Mouse (Mus musculus): ENCODE data around the gene Ankmy2. TPM values are rescaled to one million over a fixed set of nuclear protein-coding genes. Genes with fewer than 3 reads are reported as not detected.

The Ankmy2 gene
- polyA plus RNA-seq, 1 experiment from 2014 or later: 33.3 TPM

DNA sequence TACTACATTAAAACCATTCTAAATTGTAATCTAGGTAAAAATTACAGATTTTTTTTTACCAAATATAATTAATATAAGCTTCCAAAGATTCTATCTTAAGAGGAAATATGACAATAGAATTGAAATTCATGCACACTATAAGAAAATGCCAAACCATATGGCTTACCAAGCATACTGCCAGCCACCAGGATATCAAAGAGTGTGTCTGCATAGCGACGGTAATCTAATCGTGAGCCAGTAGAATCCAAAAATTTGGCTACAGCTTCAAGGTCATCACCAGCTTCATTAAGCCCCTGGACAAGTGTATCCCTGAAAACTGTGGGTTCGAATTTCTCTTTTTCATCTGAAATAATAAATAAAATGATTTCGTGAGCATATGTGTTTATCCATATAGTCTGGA, 27.1 kb upstream of the Ankmy2 start:
- Histone ChIP-seq H3K9me3 (ENCODE audit: control insufficient read depth, low read length) (no peaks in the 10 kb centered on the region), H3K4me3 (ENCODE audit: control insufficient read depth in 1 of 2, insufficient read depth in 1 of 2, low read depth in 1 of 2, low read length in 2 of 2) (no peak overlapping the region), H3K36me3 (ENCODE audit: control insufficient read depth, insufficient read depth, low read length) (peaks cover 57% of the 10 kb centered on the region), H3K27me3 (ENCODE audit: control insufficient read depth, insufficient read depth, low read length) (no peaks in the 10 kb centered on the region), H3K4me1 (ENCODE audit: control insufficient read depth in 2 of 2, insufficient read depth in 2 of 2, low read length in 2 of 2) (peaks cover 0 to 2% of the 10 kb centered on the region in 2 experiments; a peak in 1 of 4 replicates), H3K9ac (ENCODE audit: low read length) (no peak overlapping the region), H3K4me2 (ENCODE audit: low read length) (no peak overlapping the region), H3K27ac (replicated peaks in 1 of 2; ENCODE audit: control insufficient read depth in 1 of 2, insufficient read depth in 1 of 2, low read depth in 2 of 2, low read length in 2 of 2) (no peak overlapping the region)
- WGBS: 92% methylated on average over 5 of the region's 5 CpGs
- no peak for ATAC-seq (ENCODE audit: insufficient number of reproducible peaks, insufficient read depth, low FRiP score, low read depth)

DNA sequence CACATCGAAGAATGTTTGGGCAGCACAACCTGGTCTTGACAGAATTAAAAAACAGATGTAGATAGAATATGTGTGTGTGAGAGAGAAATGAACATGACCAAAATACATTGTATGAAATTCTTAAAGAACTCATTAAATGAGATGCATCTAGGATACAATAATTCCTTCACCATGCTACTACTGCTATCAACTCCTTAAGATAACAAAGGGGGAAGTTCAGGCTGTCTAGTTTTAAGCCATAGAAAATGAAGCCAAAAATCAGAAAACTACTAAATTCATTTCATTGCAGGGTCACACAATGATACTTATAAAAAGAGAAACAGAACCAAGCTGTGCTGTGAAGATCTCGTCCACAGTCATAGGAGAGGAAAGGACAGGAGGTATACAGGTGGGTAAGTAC, 24.7 kb upstream of the Ankmy2 start:
- H3K27ac ChIP-seq (replicated peaks in 1 of 2; ENCODE audit: control insufficient read depth in 1 of 2, insufficient read depth in 1 of 2, low read depth in 2 of 2, low read length in 2 of 2): no peak overlapping the region
- no peak overlapping the region for H3K9ac ChIP-seq (ENCODE audit: low read length)
- WGBS: 93% methylated on average over 2 of the region's 2 CpGs
- no peak overlapping the region for H3K4me3 ChIP-seq (ENCODE audit: control insufficient read depth in 1 of 2, insufficient read depth in 1 of 2, low read depth in 1 of 2, low read length in 2 of 2)
- no peak overlapping the region for H3K4me2 ChIP-seq (ENCODE audit: low read length)
- peaks cover 0 to 8% of the 10 kb centered on the region in 2 experiments; a peak in 2 of 4 replicates for H3K4me1 ChIP-seq (ENCODE audit: control insufficient read depth in 2 of 2, insufficient read depth in 2 of 2, low read length in 2 of 2)
- H3K27me3 ChIP-seq (ENCODE audit: control insufficient read depth, insufficient read depth, low read length): no peaks in the 10 kb centered on the region
- H3K9me3 ChIP-seq (ENCODE audit: control insufficient read depth, low read length): no peaks in the 10 kb centered on the region
- H3K36me3 ChIP-seq (ENCODE audit: control insufficient read depth, insufficient read depth, low read length): peaks cover 50% of the 10 kb centered on the region
- no peak for ATAC-seq (ENCODE audit: insufficient number of reproducible peaks, insufficient read depth, low FRiP score, low read depth)

DNA sequence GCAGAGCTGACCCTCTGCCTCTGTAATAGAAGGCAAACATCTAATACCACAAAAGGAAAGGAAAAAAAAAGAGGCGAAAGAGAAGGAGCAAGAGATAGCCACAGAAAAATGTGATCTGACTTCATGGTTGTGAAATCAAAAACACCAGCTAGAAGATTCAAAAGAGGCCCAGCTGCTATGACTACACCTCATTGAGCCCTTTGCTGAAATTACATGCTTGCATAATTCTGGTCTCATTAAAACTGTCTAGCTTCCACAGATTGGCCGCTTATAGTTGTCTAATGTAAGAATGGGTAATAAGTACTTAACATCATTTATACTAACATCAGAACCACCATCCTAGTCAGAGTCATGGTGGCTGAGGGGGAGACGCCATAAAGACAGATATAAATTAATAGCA, 24.2 kb upstream of the Ankmy2 start:
- Histone ChIP-seq H3K9me3 (ENCODE audit: control insufficient read depth, low read length) (no peaks in the 10 kb centered on the region), H3K4me1 (ENCODE audit: control insufficient read depth in 2 of 2, insufficient read depth in 2 of 2, low read length in 2 of 2) (peaks cover 3 to 10% of the 10 kb centered on the region in 2 experiments), H3K27me3 (ENCODE audit: control insufficient read depth, insufficient read depth, low read length) (no peaks in the 10 kb centered on the region), H3K36me3 (ENCODE audit: control insufficient read depth, insufficient read depth, low read length) (peaks cover 50% of the 10 kb centered on the region), H3K9ac (ENCODE audit: low read length) (no peak overlapping the region), H3K4me3 (ENCODE audit: control insufficient read depth in 1 of 2, insufficient read depth in 1 of 2, low read depth in 1 of 2, low read length in 2 of 2) (no peak overlapping the region), H3K4me2 (ENCODE audit: low read length) (no peak overlapping the region), H3K27ac (replicated peaks in 1 of 2; ENCODE audit: control insufficient read depth in 1 of 2, insufficient read depth in 1 of 2, low read depth in 2 of 2, low read length in 2 of 2) (no peak overlapping the region)
- no peak for ATAC-seq (ENCODE audit: insufficient number of reproducible peaks, insufficient read depth, low FRiP score, low read depth)
- WGBS: 90% methylated on average over 3 of the region's 3 CpGs

DNA sequence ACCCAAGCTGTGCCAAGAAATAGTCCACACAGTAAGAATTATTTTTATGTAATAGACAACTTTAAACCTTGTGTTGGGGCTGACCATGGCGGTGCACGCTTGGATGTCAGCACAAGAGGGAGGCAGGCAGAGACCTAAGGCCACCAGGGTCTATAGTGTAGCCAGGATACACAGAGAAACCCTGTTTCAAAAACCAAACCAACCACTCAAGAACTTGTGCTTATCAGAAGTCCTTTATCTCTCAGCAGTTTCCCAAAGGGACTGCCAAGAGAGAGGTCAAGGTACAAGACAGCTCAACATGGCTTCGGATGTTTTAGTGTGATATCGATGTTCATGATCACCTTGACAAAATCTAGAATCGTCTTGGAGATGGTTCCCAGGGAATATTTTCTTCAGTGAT, 23.4 kb upstream of the Ankmy2 start:
- Histone ChIP-seq H3K4me1 (ENCODE audit: control insufficient read depth in 2 of 2, insufficient read depth in 2 of 2, low read length in 2 of 2) (peaks cover 10 to 11% of the 10 kb centered on the region in 2 experiments), H3K9ac (ENCODE audit: low read length) (no peak overlapping the region), H3K4me2 (ENCODE audit: low read length) (no peak overlapping the region), H3K9me3 (ENCODE audit: control insufficient read depth, low read length) (no peaks in the 10 kb centered on the region), H3K4me3 (ENCODE audit: control insufficient read depth in 1 of 2, insufficient read depth in 1 of 2, low read depth in 1 of 2, low read length in 2 of 2) (no peak overlapping the region), H3K27ac (replicated peaks in 1 of 2; ENCODE audit: control insufficient read depth in 1 of 2, insufficient read depth in 1 of 2, low read depth in 2 of 2, low read length in 2 of 2) (no peak overlapping the region), H3K36me3 (ENCODE audit: control insufficient read depth, insufficient read depth, low read length) (peaks cover 48% of the 10 kb centered on the region), H3K27me3 (ENCODE audit: control insufficient read depth, insufficient read depth, low read length) (no peaks in the 10 kb centered on the region)
- no peak for ATAC-seq (ENCODE audit: insufficient number of reproducible peaks, insufficient read depth, low FRiP score, low read depth)
- 78% methylated on average over 5 of the region's 5 CpGs for WGBS

DNA sequence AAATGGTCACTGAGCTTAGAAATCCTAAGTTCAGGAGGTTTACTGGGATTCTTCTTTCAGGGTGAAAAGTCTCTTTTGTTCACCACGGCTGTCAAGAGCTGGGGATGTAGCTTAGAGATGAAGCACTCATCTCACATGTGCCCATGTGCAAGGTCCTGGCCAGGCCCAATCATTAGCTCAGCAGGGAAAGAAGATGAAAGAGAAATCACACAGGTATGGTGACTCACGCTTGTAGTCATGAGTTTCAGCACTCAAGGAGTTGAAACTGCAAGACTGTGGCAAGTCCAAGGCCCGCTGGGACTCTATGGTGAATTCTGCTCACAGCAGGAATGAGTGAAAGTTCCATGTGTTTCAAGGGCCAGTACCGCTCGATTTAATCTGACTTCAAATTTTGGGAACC, 22.8 kb upstream of the Ankmy2 start:
- Histone ChIP-seq H3K9me3 (ENCODE audit: control insufficient read depth, low read length) (no peaks in the 10 kb centered on the region), H3K4me1 (ENCODE audit: control insufficient read depth in 2 of 2, insufficient read depth in 2 of 2, low read length in 2 of 2) (peaks cover 10 to 11% of the 10 kb centered on the region in 2 experiments), H3K4me3 (ENCODE audit: control insufficient read depth in 1 of 2, insufficient read depth in 1 of 2, low read depth in 1 of 2, low read length in 2 of 2) (no peak overlapping the region), H3K4me2 (ENCODE audit: low read length) (no peak overlapping the region), H3K36me3 (ENCODE audit: control insufficient read depth, insufficient read depth, low read length) (peaks cover 43% of the 10 kb centered on the region), H3K27ac (replicated peaks in 1 of 2; ENCODE audit: control insufficient read depth in 1 of 2, insufficient read depth in 1 of 2, low read depth in 2 of 2, low read length in 2 of 2) (no peak overlapping the region), H3K27me3 (ENCODE audit: control insufficient read depth, insufficient read depth, low read length) (no peaks in the 10 kb centered on the region), H3K9ac (ENCODE audit: low read length) (no peak overlapping the region)
- WGBS: 88% methylated on average over 5 of the region's 5 CpGs
- ATAC-seq (ENCODE audit: insufficient number of reproducible peaks, insufficient read depth, low FRiP score, low read depth): no peak

DNA sequence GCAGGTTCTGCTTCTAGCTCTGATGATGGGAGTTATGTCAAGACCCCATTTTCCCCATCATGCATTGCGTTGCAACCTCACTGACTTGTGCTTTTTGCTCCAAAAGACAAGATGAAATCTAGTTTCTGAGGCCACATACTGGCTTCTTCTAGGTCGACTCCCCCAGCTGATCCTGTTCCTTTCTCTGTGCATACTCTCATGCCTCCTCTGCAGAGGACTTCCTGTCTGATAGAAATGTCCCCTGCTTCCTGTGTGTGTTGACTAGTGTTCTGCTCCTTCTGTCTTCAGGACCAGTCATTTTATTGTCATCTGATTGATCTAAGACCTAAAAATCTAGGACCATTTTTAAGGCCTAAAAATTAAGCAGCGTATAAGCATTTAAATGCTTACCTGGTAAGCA, 21.5 kb upstream of the Ankmy2 start:
- H3K9me3 ChIP-seq (ENCODE audit: control insufficient read depth, low read length): no peaks in the 10 kb centered on the region
- WGBS: 80% methylated on average over 3 of the region's 3 CpGs
- H3K27me3 ChIP-seq (ENCODE audit: control insufficient read depth, insufficient read depth, low read length): no peaks in the 10 kb centered on the region
- no peak overlapping the region for H3K27ac ChIP-seq (replicated peaks in 1 of 2; ENCODE audit: control insufficient read depth in 1 of 2, insufficient read depth in 1 of 2, low read depth in 2 of 2, low read length in 2 of 2)
- no peak overlapping the region for H3K9ac ChIP-seq (ENCODE audit: low read length)
- peaks cover 10 to 11% of the 10 kb centered on the region in 2 experiments for H3K4me1 ChIP-seq (ENCODE audit: control insufficient read depth in 2 of 2, insufficient read depth in 2 of 2, low read length in 2 of 2)
- no peak overlapping the region for H3K4me2 ChIP-seq (ENCODE audit: low read length)
- H3K4me3 ChIP-seq (ENCODE audit: control insufficient read depth in 1 of 2, insufficient read depth in 1 of 2, low read depth in 1 of 2, low read length in 2 of 2): no peak overlapping the region
- peaks cover 38% of the 10 kb centered on the region for H3K36me3 ChIP-seq (ENCODE audit: control insufficient read depth, insufficient read depth, low read length)
- no peak for ATAC-seq (ENCODE audit: insufficient number of reproducible peaks, insufficient read depth, low FRiP score, low read depth)

DNA sequence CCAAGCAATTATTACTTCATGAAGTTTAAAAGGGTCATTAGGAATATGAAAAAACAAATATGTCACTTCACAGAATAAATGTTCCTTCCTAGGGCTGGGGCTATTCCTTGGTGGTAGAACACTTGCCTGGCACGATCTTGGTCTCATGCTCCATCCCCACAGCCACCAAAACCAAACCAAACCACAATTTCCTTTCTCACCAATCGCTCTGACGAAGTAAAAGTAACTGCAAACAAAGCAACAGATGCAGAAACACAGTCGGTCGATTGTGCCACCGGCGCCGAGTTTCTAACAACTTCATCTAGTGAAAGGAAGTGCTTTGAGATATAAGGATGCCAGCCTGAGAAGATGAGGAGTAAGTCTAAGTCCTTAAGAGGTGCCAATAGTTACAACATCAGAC, 20.6 kb upstream of the Ankmy2 start:
- Histone ChIP-seq H3K9me3 (ENCODE audit: control insufficient read depth, low read length) (no peaks in the 10 kb centered on the region), H3K4me1 (ENCODE audit: control insufficient read depth in 2 of 2, insufficient read depth in 2 of 2, low read length in 2 of 2) (peaks cover 11 to 12% of the 10 kb centered on the region in 2 experiments), H3K36me3 (ENCODE audit: control insufficient read depth, insufficient read depth, low read length) (peaks cover 30% of the 10 kb centered on the region), H3K27me3 (ENCODE audit: control insufficient read depth, insufficient read depth, low read length) (no peaks in the 10 kb centered on the region), H3K4me2 (ENCODE audit: low read length) (no peak overlapping the region), H3K9ac (ENCODE audit: low read length) (no peak overlapping the region), H3K4me3 (ENCODE audit: control insufficient read depth in 1 of 2, insufficient read depth in 1 of 2, low read depth in 1 of 2, low read length in 2 of 2) (no peak overlapping the region), H3K27ac (replicated peaks in 1 of 2; ENCODE audit: control insufficient read depth in 1 of 2, insufficient read depth in 1 of 2, low read depth in 2 of 2, low read length in 2 of 2) (peak overlapping the region; percentile 54 to 69; a peak in 3 of 4 replicates)
- 88% methylated on average over 8 of the region's 8 CpGs for WGBS
- no peak for ATAC-seq (ENCODE audit: insufficient number of reproducible peaks, insufficient read depth, low FRiP score, low read depth)

DNA sequence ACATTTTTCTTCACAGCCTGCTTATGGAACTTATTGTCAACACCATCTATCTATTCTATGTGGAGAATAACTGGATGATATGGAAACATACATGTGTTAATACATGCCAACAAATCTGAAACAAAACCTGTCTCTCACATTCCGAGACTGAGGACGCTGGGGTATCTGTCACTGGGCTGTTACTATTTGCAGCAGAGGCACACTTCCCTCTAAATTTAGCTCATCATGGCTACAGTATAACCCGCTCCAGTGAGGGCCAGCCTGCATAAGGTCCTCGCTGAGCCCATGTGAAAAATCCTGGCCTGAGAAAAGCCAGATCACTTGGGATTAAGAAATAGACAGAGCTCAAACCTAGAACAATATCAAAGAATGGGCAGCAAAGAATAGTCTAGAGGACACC, 19.7 kb upstream of the Ankmy2 start:
- 23% methylated on average over 4 of the region's 4 CpGs for WGBS
- peak overlapping the region; percentile 90 to 91 for H3K27ac ChIP-seq (replicated peaks in 1 of 2; ENCODE audit: control insufficient read depth in 1 of 2, insufficient read depth in 1 of 2, low read depth in 2 of 2, low read length in 2 of 2)
- peaks cover 11 to 12% of the 10 kb centered on the region in 2 experiments for H3K4me1 ChIP-seq (ENCODE audit: control insufficient read depth in 2 of 2, insufficient read depth in 2 of 2, low read length in 2 of 2)
- H3K36me3 ChIP-seq (ENCODE audit: control insufficient read depth, insufficient read depth, low read length): peaks cover 21% of the 10 kb centered on the region
- peak overlapping the region; percentile 57 for H3K4me2 ChIP-seq (ENCODE audit: low read length)
- no peaks in the 10 kb centered on the region for H3K27me3 ChIP-seq (ENCODE audit: control insufficient read depth, insufficient read depth, low read length)
- peak overlapping the region; percentile 18; the same call in 1 of the 2 replicates for H3K9ac ChIP-seq (ENCODE audit: low read length)
- peak; percentile 83 for ATAC-seq (ENCODE audit: insufficient number of reproducible peaks, insufficient read depth, low FRiP score, low read depth)
- H3K9me3 ChIP-seq (ENCODE audit: control insufficient read depth, low read length): no peaks in the 10 kb centered on the region
- H3K4me3 ChIP-seq (ENCODE audit: control insufficient read depth in 1 of 2, insufficient read depth in 1 of 2, low read depth in 1 of 2, low read length in 2 of 2): peak overlapping the region in 1 of 2 experiments; percentile 9; a peak in 1 of 4 replicates

Data from heart, embryonic 14.5 days (tissue).